Mouse (Mus musculus) T-helper 17 cell (primary cell): ENCODE results near the gene Syn3.
"Not testable (repeated sequence)": the region's sequence is repeated elsewhere in the genome, so short reads cannot be mapped to it uniquely, and the experiment has no call there.

ENCODE experiments used
- in situ Hi-C, 2 experiments: fragments of 300-600 bp; cut with MboI, MseI; formaldehyde crosslinking; loops; 1 replicate in 1 of 2; 2 replicates in 1 of 2; pipeline ENCODE4 v1.15.1; 2025; ENCODE audit warnings: high pct_unique_total_duplicates in 2 of 2

Gene Syn3

GRCm38 (mm10) chr10:86498673-86499391, at the start of gene Syn3:
Gene Syn3, minus strand, starts transcription at chr10:86498896.
- in situ Hi-C loops, result no loop called here

DNA sequence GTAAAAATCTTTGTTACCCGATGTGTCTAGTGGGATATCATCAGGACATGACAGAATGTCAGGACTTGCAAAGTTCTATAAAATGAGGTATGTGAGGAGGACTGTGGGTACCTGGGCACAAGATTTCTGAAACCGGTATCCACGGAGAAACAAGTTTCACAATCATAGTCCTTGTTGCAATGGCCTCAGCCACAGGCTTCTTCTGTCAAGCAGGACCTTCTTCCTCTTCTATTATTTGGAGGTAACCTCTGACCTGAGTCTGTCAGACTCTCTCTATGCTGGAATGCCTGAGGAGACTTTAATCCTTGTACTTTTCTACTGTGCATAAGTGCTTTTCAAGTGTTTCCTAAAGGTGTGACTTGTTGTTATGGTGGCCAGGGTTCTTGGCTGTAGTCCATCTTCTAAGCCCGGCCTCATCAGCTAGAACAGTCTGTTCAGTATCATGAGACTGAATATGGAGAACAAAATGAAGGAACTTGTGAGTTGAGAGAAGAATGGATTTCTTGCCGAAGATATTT, 27.7 kb upstream of the Syn3 start:
- in situ Hi-C loops, result not testable (repeated sequence)

GRCm38 (mm10) chr10:86513801-86514200, 15.1 kb upstream of the Syn3 start:
- in situ Hi-C loops, result no loop called here

GRCm38 (mm10) chr10:86510941-86511340, 12.2 kb upstream of the Syn3 start:
- in situ Hi-C loops, result no loop called here

- in situ Hi-C loops, result no loop called here
Measured at GRCm38 (mm10) chr10:86502063-86502462, 3.4 kb upstream of the Syn3 start.

GRCm38 (mm10) chr10:86498051-86498672, 534 bp downstream of the Syn3 start:
- in situ Hi-C loops, result no loop called here

DNA sequence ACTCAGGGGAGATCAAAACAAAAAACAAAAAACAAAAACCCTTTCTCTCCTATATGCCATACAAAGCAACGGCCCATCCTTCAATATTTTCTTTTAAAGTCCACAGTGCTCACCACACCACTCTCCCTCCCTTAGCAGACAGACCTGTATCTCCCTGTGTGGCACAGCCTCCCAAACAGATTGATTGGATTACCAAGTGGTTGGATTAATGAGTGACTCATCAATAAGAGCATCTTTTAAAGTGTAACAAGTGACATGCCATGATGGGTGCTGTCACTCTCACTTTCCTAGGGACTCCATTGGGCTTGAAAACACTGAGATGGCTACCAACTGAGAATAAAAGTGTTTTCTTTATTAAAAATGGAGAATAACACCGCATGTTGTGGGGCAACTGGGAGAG, 2.8 kb downstream of the Syn3 start:
- in situ Hi-C loops, result no loop called here

DNA sequence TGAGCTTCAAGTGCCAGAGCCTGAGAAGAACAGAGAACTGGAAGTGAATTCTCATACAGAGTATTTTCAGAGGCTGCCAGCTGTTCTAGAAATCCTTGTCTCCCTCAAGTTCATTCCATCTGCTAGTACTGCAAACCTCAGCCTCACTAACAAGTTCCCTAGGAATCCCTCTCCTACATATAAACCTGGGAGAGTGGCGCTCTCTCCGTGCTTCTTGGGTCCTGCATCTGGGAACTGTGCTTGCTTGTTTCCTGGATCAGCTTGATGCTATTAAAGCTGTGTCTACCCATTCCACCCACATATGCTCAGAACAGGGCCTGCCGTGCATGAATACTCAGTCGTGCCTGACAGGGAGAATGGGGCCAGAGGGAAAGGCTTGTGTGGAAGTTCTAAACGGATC, 5.6 kb downstream of the Syn3 start:
- in situ Hi-C loops, result no loop called here

DNA sequence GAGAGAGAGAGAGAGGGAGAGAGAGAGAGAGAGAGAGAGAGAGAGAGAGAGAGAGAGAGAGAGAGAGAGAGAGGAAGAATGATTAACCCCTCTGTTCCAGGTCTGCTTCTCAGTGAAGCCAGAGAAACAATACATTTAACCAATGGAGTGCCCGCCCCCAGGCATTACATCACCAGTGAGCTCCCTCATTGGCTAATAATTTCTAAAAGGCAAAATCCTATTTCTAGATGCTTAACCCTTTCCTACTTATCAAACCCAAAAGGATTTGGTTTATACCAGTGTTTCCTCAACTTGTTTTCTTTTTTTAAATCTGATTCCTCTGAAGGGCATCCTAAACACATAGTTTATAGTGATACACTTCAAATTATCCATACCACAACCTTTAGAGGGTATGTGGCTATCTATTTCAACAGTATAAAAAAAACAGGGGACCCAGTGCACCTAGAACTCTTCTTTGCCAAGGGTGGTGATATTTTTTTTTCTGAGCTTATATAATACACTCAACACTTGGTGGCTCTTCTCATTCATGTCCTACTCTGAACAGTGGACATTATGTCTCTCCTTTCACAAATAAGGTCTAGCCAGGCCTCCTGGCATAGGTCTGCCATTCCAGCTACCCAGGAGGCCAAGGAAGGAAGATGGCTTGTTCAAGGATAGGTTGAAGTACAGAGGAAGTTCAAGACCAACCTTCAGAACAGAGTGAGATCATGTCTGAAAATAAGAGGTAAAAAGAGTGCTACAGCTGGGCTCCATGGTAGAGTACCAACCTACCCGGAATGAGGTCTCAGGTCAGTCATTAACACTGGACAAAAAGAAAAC, 6.4 kb downstream of the Syn3 start:
- in situ Hi-C loops, result no loop called here

- in situ Hi-C loops, result no loop called here
Measured at GRCm38 (mm10) chr10:86491316-86492088, 7.2 kb downstream of the Syn3 start.

GRCm38 (mm10) chr10:86488544-86488943, 10.2 kb downstream of the Syn3 start:
- in situ Hi-C loops, result no loop called here

DNA sequence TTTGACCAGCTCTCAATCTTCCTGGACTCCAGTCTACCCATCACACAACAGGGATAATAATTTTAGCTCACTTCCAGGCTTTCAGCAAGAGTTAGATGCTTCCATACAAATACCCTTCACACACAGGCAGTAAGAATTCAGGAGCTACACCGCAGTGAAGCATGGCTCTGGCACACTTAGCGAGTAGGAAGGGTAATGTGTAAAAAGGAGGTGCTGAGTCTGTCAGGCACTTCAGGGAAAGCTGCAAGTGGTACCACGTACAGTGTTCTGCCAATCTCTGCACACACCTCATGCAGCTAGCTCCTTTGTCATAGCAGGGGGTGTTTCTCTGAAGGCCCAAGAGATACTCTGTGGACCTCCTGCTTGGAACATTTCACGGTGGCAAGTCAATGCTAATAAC, 12.7 kb downstream of the Syn3 start:
- in situ Hi-C loops, result no loop called here

DNA sequence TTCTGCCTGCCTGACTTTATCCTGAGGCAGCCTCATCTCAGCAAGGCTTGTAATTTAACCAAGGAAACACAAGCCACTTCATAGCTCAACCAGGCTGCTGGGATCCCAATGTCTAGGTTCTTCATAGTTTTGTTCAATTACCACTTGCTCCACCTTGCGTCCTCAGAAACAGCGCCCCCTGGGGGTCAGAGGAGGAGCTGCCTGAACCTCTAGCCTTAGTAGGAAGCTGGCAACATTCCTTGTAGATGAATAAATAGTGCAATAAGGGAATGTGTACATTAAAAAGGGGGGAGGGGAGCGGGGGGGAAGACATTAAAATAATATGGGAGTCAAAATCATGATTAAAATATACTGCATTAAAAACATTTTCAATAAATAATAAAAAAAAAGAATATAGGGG, 14.7 kb downstream of the Syn3 start:
- in situ Hi-C loops, result no loop called here

DNA sequence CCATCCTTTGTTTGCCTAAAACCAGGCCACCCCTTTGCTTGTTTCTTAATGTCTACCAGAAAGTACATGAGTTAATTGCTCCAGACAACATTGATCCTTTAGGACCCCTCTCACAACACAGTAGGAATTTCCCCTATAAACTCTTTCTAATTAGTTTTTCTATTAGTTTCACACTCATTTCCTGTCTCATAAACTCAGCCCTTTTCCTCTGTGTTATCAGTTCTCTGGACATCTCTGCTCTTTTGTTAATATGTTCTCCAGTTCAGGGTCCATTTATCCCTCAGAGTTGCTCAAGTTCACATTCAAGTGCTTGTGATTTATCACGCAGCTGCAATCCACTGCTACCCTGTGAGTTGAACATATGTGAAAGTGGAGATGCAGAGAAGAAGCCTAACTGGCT, 16.2 kb downstream of the Syn3 start:
- in situ Hi-C loops, result no loop called here

- in situ Hi-C loops, result no loop called here
Measured at GRCm38 (mm10) chr10:86480711-86481110, 18.0 kb downstream of the Syn3 start.

DNA sequence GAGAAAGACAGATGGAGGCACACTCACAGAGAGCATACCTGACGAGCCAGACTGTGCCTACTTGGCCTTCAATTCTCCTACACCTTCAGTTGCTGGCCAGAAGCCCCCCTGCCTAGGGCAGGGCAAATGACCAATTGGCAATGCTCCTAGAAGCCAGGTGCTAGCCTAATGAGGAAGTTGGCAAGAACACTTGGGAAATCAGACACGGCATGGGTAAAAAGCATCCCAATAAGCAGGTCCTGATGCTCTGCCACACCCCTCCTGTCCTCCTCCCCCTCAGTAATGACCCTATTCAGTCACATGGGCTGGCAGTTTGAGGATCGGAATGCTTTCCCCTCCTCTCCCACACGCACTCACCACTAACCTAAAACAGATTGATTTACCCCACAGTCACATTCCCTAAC, 19.0 kb downstream of the Syn3 start:
- in situ Hi-C loops, result loop anchor here in 1 of 2 experiments (10.0 kb wide), 1 partner anchor 255 kb away; no protein-coding TSS in a partner anchor

DNA sequence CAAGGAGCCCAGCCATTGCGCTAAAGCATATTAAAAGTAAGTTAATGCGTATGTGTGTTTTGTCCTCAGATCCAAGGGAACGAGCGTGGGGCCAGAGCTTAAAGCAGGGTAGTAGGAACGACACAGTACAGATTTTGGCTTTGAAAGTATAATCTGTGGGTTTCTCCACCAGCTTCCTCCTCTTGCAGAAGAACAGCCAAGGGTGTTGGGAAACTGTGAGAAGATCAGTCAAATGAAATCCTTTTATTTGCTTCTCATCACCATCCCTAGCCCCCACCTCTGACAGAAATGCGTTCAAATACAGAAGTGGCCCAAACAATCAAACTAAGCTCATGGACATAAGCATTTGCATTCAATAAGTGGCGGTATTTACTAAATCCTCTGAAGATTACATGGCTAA, 22.0 kb downstream of the Syn3 start:
- in situ Hi-C loops, result loop anchor here in 1 of 2 experiments (10.0 kb wide), 1 partner anchor 258 kb away; no protein-coding TSS in a partner anchor

DNA sequence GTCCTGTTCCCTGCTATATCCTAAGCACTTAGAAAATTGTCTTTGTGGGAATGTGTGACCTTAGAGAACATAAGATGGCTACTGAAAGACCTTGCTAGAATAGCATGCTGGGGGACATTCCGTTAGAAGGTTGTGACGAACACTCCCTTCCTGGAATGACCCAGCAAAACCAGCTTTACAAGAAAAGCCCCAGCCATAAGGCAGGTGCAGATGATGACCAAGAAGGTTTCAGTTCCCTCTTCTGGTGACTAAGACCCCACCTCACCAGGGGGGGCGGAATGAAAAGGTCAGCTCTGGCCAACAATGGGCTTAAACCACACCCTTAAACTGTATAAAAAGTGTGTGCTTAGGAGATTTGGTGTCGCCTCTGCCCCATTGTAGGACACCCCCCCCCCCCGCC, 23.4 kb downstream of the Syn3 start:
- in situ Hi-C loops, result loop anchor here in 1 of 2 experiments (10.0 kb wide), 1 partner anchor 260 kb away; no protein-coding TSS in a partner anchor

DNA sequence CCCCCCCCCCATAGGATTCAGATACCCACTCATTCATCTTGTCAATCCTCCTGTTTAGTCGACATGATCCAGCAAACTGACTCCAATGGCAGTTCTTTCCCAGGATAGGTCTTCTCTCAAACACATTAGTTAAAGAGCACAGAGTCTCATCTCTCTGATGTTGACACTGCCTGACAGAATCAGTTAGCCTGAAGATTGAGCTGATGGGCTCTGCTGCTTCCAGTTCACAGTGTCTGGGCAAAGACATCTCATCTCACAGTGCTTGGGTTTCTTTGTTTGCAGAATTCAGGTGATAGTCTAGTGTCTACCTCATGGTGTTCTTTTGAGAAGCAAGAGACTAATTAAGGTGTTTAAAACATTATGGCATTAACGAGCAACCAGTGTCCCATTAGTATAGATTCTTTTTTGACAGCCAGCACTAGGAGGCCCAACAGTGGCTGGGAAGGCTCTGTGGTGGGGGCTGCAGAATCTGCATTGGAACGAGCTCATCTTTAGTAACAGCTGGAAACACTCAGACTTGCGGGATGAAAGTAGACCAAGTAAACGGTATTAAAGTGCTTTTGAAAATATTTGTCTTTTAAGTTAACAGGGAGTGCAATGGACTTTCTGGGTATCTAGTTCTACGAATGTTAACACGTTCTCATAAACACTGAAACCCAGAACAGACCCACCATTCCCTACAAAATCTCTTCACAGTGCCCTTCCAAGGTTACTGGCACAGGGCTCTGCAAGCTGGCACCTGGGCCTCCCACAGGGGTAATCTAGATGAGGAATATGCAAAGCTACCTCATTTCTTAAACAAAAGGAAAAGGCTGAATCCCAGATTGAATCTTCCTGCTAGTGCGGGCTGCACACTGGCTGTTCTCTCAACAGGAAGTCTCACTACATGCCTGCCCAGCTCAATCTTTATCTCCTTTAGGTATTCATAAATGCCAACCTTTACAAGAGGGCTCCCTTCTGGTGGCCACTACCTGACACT, 24.2 kb downstream of the Syn3 start:
- in situ Hi-C loops, result loop anchor here in 1 of 2 experiments (10.0 kb wide), 1 partner anchor 260 kb away; no protein-coding TSS in a partner anchor

DNA sequence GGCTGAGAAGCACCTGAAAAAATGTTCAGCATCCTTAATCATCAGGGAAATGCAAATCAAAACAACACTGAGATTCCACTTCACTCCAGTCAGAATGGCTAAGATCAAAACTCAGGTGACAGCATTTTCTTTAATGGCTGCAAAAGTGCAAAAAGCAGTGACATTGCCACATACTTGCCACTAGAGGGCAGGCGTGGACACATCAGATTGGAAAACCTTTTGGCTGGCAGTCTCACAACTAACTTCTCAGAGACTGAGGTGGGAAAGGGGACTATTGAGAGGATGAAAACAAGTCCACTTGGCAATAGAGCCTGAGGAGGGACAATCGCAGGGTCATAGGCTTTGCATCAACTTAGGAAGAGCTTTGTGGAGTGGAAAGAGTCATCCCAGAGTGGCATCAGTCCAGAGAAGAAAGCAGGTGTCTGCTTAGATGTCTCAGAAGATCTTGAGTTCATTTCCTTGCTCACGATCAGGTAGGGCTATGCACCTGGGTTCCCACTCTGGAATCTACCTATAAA, 25.0 kb downstream of the Syn3 start:
- in situ Hi-C loops, result loop anchor here in 1 of 2 experiments (10.0 kb wide), 1 partner anchor 261 kb away; no protein-coding TSS in a partner anchor
